Mouse (Mus musculus) liver, embryonic 12.5 days (tissue): Measurements from ENCODE around the gene Rab11a. TPM values are rescaled to one million over a fixed set of nuclear protein-coding genes. Genes with fewer than 3 reads are reported as not detected.
"Not testable (repeated sequence)": the region's sequence is repeated elsewhere in the genome, so short reads cannot be mapped to it uniquely, and the experiment has no call there.

ENCODE experiments used
- ATAC-seq: fragments of 200-750 bp; cut with Nextera tagmentation; 2 replicates; pipeline ENCODE4 v1.8.0; 2017; ENCODE audit warnings: moderate number of reproducible peaks, mild to moderate bottlenecking, moderate library complexity
- H3K27ac ChIP-seq: fragments of 300-500 bp; sonication (generic); 2 replicates; pipeline ENCODE4 v1.5.1; 2016; ENCODE audit warnings: mild to moderate bottlenecking
- H3K27me3 ChIP-seq: fragments of 300-500 bp; sonication (generic); replicated peaks from 2 replicates; pipeline ENCODE4 v1.6.1; 2016; ENCODE audit warnings: mild to moderate bottlenecking, moderate library complexity
- H3K36me3 ChIP-seq: fragments of 300-500 bp; sonication (generic); 2 replicates; pipeline ENCODE4 v1.6.1; 2016; ENCODE audit warnings: mild to moderate bottlenecking, moderate library complexity
- H3K4me1 ChIP-seq: fragments of 300-500 bp; sonication (generic); 2 replicates; pipeline ENCODE4 v1.6.1; 2016
- H3K4me2 ChIP-seq: fragments of 300-500 bp; sonication (generic); 2 replicates; pipeline ENCODE4 v1.6.1; 2016; ENCODE audit warnings: mild to moderate bottlenecking, moderate library complexity
- H3K4me3 ChIP-seq: fragments of 300-500 bp; sonication (generic); 2 replicates; pipeline ENCODE4 v1.5.1; 2016; ENCODE audit warnings: mild to moderate bottlenecking, moderate library complexity
- H3K9ac ChIP-seq: fragments of 300-500 bp; sonication (generic); 2 replicates; pipeline ENCODE4 v1.6.1; 2016; ENCODE audit warnings: mild to moderate bottlenecking, moderate library complexity
- H3K9me3 ChIP-seq: fragments of 300-500 bp; sonication (generic); replicated peaks from 2 replicates; pipeline ENCODE4 v1.6.1; 2016; ENCODE audit warnings: mild to moderate bottlenecking, moderate library complexity
- WGBS: fragments of 180-500 bp; shearing (Covaris S2); methylation state at CpG from one replicate; pipeline ENCODE4 v1.1.7; 2016; ENCODE audit not compliant: insufficient replicate concordance; 5-methylcytosine and 5-hydroxymethylcytosine counted together
- polyA plus RNA-seq: library from polyadenylated mRNA; unstranded; fragments of >200 nt; fragmentation: Nextera tagmentation; extraction: Ambion mirVana; gene quantifications from 2 replicates; pipeline ENCODE4 v1.2.1, GENCODE M21; 2016

Rab11a gene
- polyA plus RNA-seq, 1 experiment from 2014 or later = 248 TPM

DNA sequence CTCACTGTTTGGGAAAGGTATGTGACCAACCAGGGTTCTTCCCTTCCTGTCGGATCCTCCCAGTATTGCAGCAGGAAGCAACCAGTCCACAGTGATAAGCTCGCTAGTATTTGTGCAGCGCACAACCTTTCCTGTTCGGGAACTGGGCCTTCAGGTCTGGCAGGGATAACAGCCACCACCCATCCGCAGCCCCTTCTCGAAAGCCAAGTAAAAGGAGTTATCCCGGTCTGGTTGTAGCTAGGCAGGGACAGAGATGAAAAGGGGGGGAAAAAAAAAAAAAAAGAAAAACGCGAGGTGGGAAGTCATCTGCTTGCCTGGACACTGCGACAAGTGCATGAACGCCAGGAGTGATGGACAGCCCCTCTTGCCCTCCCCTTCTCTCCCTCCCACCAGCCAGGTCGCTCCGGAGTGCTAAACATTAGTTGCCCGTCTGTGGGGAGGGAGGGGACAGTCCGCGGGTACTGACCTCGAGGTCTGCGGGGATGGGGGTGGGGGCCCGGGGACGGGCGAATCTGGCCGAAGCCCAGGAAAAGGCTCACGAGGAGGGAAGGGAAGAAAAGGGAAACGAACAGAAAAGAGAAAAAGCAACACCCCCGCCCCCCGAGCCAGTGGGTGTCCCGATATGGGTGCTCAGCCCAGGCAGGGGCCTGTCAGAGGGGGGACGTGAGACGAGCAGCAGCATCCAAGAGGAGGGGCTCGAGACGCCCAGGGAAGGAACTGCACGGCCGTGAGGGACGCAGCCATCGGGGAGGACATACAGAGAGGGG lies 736 bp downstream of the Rab11a start:
- Histone ChIP-seq H3K9ac (peak overlapping the region; percentile 97), H3K36me3 (no peaks in the 10 kb centered on the region), H3K4me2 (peak overlapping the region; percentile 90), H3K4me3 (peak overlapping the region; percentile 100), H3K9me3 (no peaks in the 10 kb centered on the region), H3K27me3 (no peaks in the 10 kb centered on the region), H3K27ac (peak overlapping the region; percentile 92), H3K4me1 (peaks cover 25% of the 10 kb centered on the region)
- 2% methylated on average over 35 of the region's 35 CpGs for WGBS
- peak; percentile 74 for ATAC-seq

DNA sequence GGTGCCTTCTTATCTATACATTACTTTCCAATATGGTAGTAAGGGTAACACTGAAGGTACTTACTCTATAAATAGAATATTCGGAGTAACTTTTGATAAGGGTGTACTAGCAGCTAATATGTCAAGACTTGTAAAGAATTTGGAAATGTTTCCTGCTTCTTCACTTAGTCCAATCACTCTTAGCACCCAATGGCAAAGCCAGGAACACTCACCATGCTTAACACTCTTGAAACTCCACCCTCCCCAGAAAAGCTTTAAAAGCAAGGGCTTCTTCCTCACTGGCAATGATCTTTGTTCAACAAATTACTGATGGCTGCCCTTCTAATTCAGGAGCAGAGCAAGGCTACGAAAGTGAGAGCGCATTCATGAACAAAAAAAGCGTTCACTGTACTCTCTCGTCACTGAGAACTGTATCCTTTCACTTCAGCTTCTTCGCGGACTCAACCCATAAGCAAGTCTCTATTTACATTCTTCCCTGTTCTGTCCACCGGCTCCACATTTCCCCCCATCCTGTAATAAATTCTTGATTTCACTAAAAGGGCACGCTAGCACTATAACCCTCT lies 1.4 kb downstream of the Rab11a start:
- Histone ChIP-seq H3K9ac (peak overlapping the region; percentile 97), H3K4me1 (peaks cover 32% of the 10 kb centered on the region), H3K4me2 (peak overlapping the region; percentile 90), H3K9me3 (no peaks in the 10 kb centered on the region), H3K4me3 (peak overlapping the region; percentile 100), H3K27ac (peak overlapping the region; percentile 92), H3K27me3 (no peaks in the 10 kb centered on the region), H3K36me3 (no peaks in the 10 kb centered on the region)
- no peak for ATAC-seq
- WGBS = 2% methylated on average over 9 of the region's 9 CpGs

DNA sequence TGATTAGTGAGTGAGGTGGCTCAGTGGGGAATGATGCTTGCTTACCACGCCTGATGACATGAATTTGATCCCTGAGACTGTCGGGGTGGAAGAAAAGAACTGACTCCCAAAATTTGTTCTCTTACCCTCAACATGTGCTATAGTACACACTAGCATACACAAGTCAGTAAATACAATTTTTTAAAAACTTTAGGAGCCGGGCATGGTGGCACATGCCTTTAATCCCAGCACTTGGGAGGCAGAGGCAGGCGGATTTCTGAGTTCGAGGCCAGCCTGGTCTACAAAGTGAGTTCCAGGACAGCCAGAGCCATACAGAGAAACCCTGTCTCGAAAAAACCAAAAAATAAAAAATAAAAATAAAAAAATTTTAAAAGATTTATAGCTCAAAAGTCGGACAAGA lies 2.6 kb downstream of the Rab11a start:
- not testable (repeated sequence) for H3K27ac ChIP-seq, H3K9me3 ChIP-seq, ATAC-seq, H3K27me3 ChIP-seq, H3K4me3 ChIP-seq, H3K4me2 ChIP-seq, H3K9ac ChIP-seq, H3K36me3 ChIP-seq
- 78% methylated on average over 7 of the region's 7 CpGs for WGBS
- H3K4me1 ChIP-seq = peaks cover 42% of the 10 kb centered on the region

- H3K27ac ChIP-seq = peak overlapping the region; percentile 14; the same call in 1 of the 2 replicates
- no peak overlapping the region for H3K4me2 ChIP-seq
- H3K27me3 ChIP-seq = no peaks in the 10 kb centered on the region
- no peak for ATAC-seq
- peaks cover 43% of the 10 kb centered on the region for H3K4me1 ChIP-seq
- no peaks in the 10 kb centered on the region for H3K36me3 ChIP-seq
- WGBS = 44% methylated on average over 6 of the region's 6 CpGs
- no peak overlapping the region for H3K9ac ChIP-seq
- H3K9me3 ChIP-seq = no peaks in the 10 kb centered on the region
- H3K4me3 ChIP-seq = no peak overlapping the region
Observed at GRCm38 (mm10) chr9:64734166-64734565, 3.4 kb downstream of the Rab11a start.

GRCm38 (mm10) chr9:64731029-64731560 lies 6.5 kb downstream of the Rab11a start:
- Histone ChIP-seq H3K4me2 (no peak overlapping the region), H3K36me3 (peaks cover 22% of the 10 kb centered on the region), H3K9me3 (no peaks in the 10 kb centered on the region), H3K27ac (no peak overlapping the region), H3K9ac (no peak overlapping the region), H3K4me3 (no peak overlapping the region), H3K4me1 (peaks cover 35% of the 10 kb centered on the region), H3K27me3 (no peaks in the 10 kb centered on the region)
- ATAC-seq = no peak
- 70% methylated on average over 3 of the region's 3 CpGs for WGBS

- H3K36me3 ChIP-seq = peaks cover 55% of the 10 kb centered on the region
- 83% methylated on average over 5 of the region's 5 CpGs for WGBS
- no peak overlapping the region for H3K4me3 ChIP-seq
- H3K4me2 ChIP-seq = no peak overlapping the region
- no peak for ATAC-seq
- H3K9ac ChIP-seq = no peak overlapping the region
- no peaks in the 10 kb centered on the region for H3K27me3 ChIP-seq
- H3K4me1 ChIP-seq = peaks cover 14% of the 10 kb centered on the region
- no peaks in the 10 kb centered on the region for H3K9me3 ChIP-seq
- no peak overlapping the region for H3K27ac ChIP-seq
Observed at GRCm38 (mm10) chr9:64726454-64726853, 11.1 kb downstream of the Rab11a start.

- no peak overlapping the region for H3K4me2 ChIP-seq
- ATAC-seq = no peak
- WGBS = 69% methylated on average over 5 of the region's 5 CpGs
Observed at GRCm38 (mm10) chr9:64719526-64720163, 17.9 kb downstream of the Rab11a start.

GRCm38 (mm10) chr9:64710291-64710690 lies 27.3 kb downstream of the Rab11a start:
- H3K4me2 ChIP-seq, ATAC-seq: not testable (repeated sequence)

More at GRCm38 (mm10) chr9:64719526-64720163, 17.9 kb downstream of the Rab11a start:
- Histone ChIP-seq H3K36me3 (peaks cover 54% of the 10 kb centered on the region), H3K27me3 (no peaks in the 10 kb centered on the region), H3K4me1 (peaks cover 6% of the 10 kb centered on the region), H3K9ac (no peak overlapping the region), H3K9me3 (no peaks in the 10 kb centered on the region), H3K4me3 (no peak overlapping the region), H3K27ac (no peak overlapping the region)

GRCm38 (mm10) chr9:64704073-64704840 lies 33.3 kb downstream of the Rab11a start:
- Histone ChIP-seq H3K36me3 (peaks cover 40% of the 10 kb centered on the region), H3K4me2 (no peak overlapping the region), H3K9ac (no peak overlapping the region), H3K4me3 (no peak overlapping the region), H3K27ac (no peak overlapping the region; the same call in 1 of the 2 replicates), H3K4me1 (peaks cover 20% of the 10 kb centered on the region), H3K27me3 (no peaks in the 10 kb centered on the region), H3K9me3 (no peaks in the 10 kb centered on the region)
- no peak for ATAC-seq
- 67% methylated on average over 5 of the region's 5 CpGs for WGBS

More at GRCm38 (mm10) chr9:64710291-64710690, 27.3 kb downstream of the Rab11a start:
- H3K9ac ChIP-seq, H3K4me3 ChIP-seq, H3K27ac ChIP-seq, H3K9me3 ChIP-seq, H3K27me3 ChIP-seq: not testable (repeated sequence)
- Histone ChIP-seq H3K4me1 (peaks cover 13% of the 10 kb centered on the region), H3K36me3 (peaks cover 41% of the 10 kb centered on the region)
- WGBS = 88% methylated on average over 5 of the region's 5 CpGs

DNA sequence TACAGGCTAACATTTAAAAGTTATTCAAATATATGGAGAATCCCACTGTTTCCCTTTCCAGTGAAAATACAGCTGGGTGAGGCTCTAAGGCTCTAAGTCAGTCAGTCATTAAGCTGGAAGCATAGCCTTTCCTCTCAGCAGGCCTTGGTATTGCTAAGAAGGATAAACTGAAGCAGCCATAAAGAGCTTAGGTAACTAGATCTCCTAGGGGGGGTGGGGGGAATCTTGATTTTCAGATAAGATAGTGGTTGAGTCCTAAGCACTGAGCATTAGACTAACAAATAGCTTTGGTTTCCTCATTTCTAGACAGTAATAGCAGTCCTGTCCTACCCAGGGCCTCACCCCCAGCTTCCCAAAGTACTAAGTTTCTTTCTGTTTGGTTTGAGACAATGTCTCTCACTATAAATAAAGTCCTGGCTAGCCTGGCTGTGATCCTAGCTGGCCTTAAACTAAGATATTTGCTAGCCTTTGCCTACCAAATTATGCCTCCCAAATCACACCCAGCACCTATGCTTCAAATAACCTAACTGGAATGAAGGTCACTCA lies 34.1 kb downstream of the Rab11a start:
- no peak overlapping the region for H3K4me2 ChIP-seq
- no peak overlapping the region for H3K9ac ChIP-seq
- H3K27ac ChIP-seq = no peak overlapping the region
- H3K4me3 ChIP-seq = no peak overlapping the region
- peaks cover 23% of the 10 kb centered on the region for H3K4me1 ChIP-seq
- no peaks in the 10 kb centered on the region for H3K27me3 ChIP-seq
- no peaks in the 10 kb centered on the region for H3K9me3 ChIP-seq
- ATAC-seq = no peak
- H3K36me3 ChIP-seq = peaks cover 40% of the 10 kb centered on the region

GRCm38 (mm10) chr9:64702937-64703336 lies 34.6 kb downstream of the Rab11a start:
- no peak for ATAC-seq
- Histone ChIP-seq H3K36me3 (peaks cover 39% of the 10 kb centered on the region), H3K27me3 (no peaks in the 10 kb centered on the region), H3K9ac (no peak overlapping the region), H3K27ac (no peak overlapping the region), H3K4me3 (no peak overlapping the region), H3K4me2 (no peak overlapping the region), H3K4me1 (peaks cover 23% of the 10 kb centered on the region), H3K9me3 (no peaks in the 10 kb centered on the region)
- WGBS = 35% methylated on average over 2 of the region's 2 CpGs
